Mouse (Mus musculus) kidney, adult 2 months (tissue): ENCODE results near the gene Trim5.

ENCODE experiments used
- CTCF ChIP-seq: fragments of 200-500 bp; conservative IDR thresholded peaks from 2 replicates; pipeline ENCODE4 v1.5.1; 2011; ENCODE audit warnings: low read depth, mild to moderate bottlenecking, control low read depth, low read length, moderate library complexity, mixed read lengths; ENCODE audit not compliant: insufficient read depth, insufficient read length
- POLR2A ChIP-seq: fragments of 200-500 bp; IDR thresholded peaks from one replicate; pipeline ENCODE4 v1.6.1; 2011; ENCODE audit warnings: low read depth, low read length, control low read depth

GRCm38 (mm10) chr7:104322028-104322427, 34.1 kb upstream of the Trim5 start:
- TF ChIP-seq CTCF = no peak
- TF ChIP-seq POLR2A = no peak
